Mouse (Mus musculus) liver, postnatal 0 days (tissue): ENCODE results near the gene Filip1l. TPM values are rescaled to one million over a fixed set of nuclear protein-coding genes. Genes with fewer than 3 reads are reported as not detected.

Experiments
- ATAC-seq: fragments of 200-750 bp; cut with Nextera tagmentation; 2 replicates; pipeline ENCODE4 v1.8.0; 2017; ENCODE audit warnings: mild to moderate bottlenecking, moderate library complexity
- DNase-seq: peaks from one replicate; pipeline ENCODE4 v3.0.0-alpha.2; 2016
- H3K27ac ChIP-seq: fragments of 300-500 bp; sonication (generic); 2 replicates; pipeline ENCODE4 v1.5.1; 2014; ENCODE audit warnings: antibody characterized with exemption, moderate library complexity, mild to moderate bottlenecking, low read depth
- H3K27me3 ChIP-seq: fragments of 300-500 bp; sonication (generic); 2 replicates; pipeline ENCODE4 v1.6.1; 2014; ENCODE audit warnings: low read length, control low read depth, mixed read lengths; ENCODE audit not compliant: insufficient read depth
- H3K36me3 ChIP-seq: fragments of 300-500 bp; sonication (generic); replicated peaks from 2 replicates; pipeline ENCODE4 v1.6.1; 2014; ENCODE audit warnings: mild to moderate bottlenecking, control low read depth, low read length, moderate library complexity, mixed read lengths; ENCODE audit not compliant: insufficient read depth
- H3K4me1 ChIP-seq: fragments of 300-500 bp; sonication (generic); 2 replicates; pipeline ENCODE4 v1.6.1; 2014; ENCODE audit warnings: antibody characterized with exemption, mild to moderate bottlenecking, control low read depth; ENCODE audit not compliant: insufficient read depth
- H3K4me2 ChIP-seq: fragments of 300-500 bp; sonication (generic); 2 replicates; pipeline ENCODE4 v1.6.1; 2014; ENCODE audit warnings: low read depth, mild to moderate bottlenecking, low read length, moderate library complexity, mixed read lengths
- H3K4me3 ChIP-seq: fragments of 300-500 bp; sonication (generic); 2 replicates; pipeline ENCODE4 v1.5.1; 2014; ENCODE audit warnings: low read depth, low read length
- H3K9ac ChIP-seq: fragments of 300-500 bp; sonication (generic); replicated peaks from 2 replicates; pipeline ENCODE4 v1.6.1; 2014; ENCODE audit warnings: mild to moderate bottlenecking, moderate library complexity
- H3K9me3 ChIP-seq: fragments of 300-500 bp; sonication (generic); 2 replicates; pipeline ENCODE4 v1.6.1; 2016; ENCODE audit warnings: mild to moderate bottlenecking, control low read depth, low read length, mixed read lengths
- CTCF ChIP-seq: sonication (generic); IDR thresholded peaks from 2 replicates; pipeline ENCODE4 v1.5.1; 2016; ENCODE audit warnings: antibody characterized with exemption, low read depth
- EP300 ChIP-seq: IDR thresholded peaks from 2 replicates; pipeline ENCODE4 v1.6.1; 2016; ENCODE audit warnings: antibody characterized with exemption, low read depth, mild to moderate bottlenecking
- WGBS: fragments of 180-500 bp; shearing (Covaris S2); extraction: QIAGEN DNeasy Blood & Tissue Kit; methylation state at CpG from one replicate; pipeline ENCODE4 v1.1.7; 2014; ENCODE audit not compliant: insufficient replicate concordance; 5-methylcytosine and 5-hydroxymethylcytosine counted together
- polyA plus RNA-seq: library from polyadenylated mRNA; unstranded; fragments of >200 nt; fragmentation: Nextera tagmentation; extraction: Ambion mirVana; gene quantifications from 2 replicates; pipeline ENCODE4 v1.2.1, GENCODE M21; 2015

The Filip1l gene
- polyA plus RNA-seq, 1 experiment from 2014 or later = 6.2 TPM

DNA sequence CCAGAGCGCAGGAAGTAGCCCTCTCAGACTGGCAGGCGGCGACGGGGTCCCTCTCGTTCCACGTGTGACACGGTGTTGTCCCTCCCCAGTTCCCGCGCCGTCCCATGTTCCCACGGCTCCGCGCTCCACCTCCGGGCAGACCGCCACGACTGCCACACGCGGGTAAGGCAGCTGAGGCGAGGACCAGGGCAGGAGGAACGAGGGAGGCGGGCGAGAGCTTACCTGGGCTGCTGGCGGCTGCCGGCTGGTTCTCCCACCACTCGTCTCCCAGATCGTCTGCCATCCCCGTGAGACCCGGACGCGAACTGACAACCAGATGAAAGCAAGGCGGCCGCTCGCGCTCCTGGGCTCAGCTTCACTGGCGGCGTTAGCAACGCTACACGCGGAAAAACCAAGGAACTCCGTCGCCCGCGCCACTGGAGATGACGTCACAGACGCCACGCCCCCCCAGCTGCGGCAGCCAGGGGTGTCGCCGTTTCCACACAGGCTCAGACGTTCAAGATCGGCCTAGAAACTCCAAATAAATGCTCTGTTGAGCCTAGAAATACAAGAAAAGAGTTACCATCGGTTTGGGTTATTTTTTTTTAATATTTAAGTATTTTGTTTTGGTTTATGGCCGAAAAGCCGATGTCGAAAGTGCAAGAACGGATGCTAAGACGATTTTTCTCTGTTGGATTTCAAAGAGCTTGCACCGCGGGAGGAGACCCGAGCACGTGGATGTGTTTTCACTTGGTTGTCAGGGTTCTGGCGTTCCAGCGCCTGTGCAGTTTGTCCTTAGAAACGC is 253.7 kb downstream of the Filip1l start, which contains the start of gene Cmss1:
Cmss1 (minus strand) TSS at position 421 of the 784 bp plus-strand sequence.
- peak within 1 kb of the TSS; percentile 72 for H3K27ac ChIP-seq
- WGBS = under 1% methylated on average over 64 of the region's 64 CpGs
- H3K4me3 ChIP-seq = peak within 1 kb of the TSS; percentile 73
- peak within 1 kb of the TSS; percentile 72 for H3K9ac ChIP-seq
- H3K36me3 ChIP-seq = no peaks in the 10 kb centered on the region
- H3K4me1 ChIP-seq = peaks cover 11% of the 10 kb centered on the region
- TF ChIP-seq EP300 = peak; percentile 40; the same call in 1 of the 2 replicates
- TF ChIP-seq CTCF = 0 out of 2 replicates have a peak, but pooled peaks have one; percentile 6
- DNase-seq (peak; percentile 93), ATAC-seq (peak; percentile 96)
- H3K27me3 ChIP-seq = no peaks in the 10 kb centered on the region
- H3K4me2 ChIP-seq = peak within 1 kb of the TSS; percentile 90
- H3K9me3 ChIP-seq = no peaks in the 10 kb centered on the region

GRCm38 (mm10) chr16:57611768-57612167 is 258.9 kb downstream of the Filip1l start:
- no peak overlapping the region for H3K9ac ChIP-seq
- peak; percentile 21 for DNase-seq
- TF ChIP-seq EP300 (no peak), CTCF (peak; percentile 77)
- no peaks in the 10 kb centered on the region for H3K9me3 ChIP-seq
- H3K4me2 ChIP-seq = no peak overlapping the region
- 0% methylated on average over 1 of the region's 1 CpGs for whole genome bisulfite sequencing
- H3K4me1 ChIP-seq = peaks cover 5% of the 10 kb centered on the region
- H3K4me3 ChIP-seq = no peak overlapping the region
- H3K36me3 ChIP-seq = no peaks in the 10 kb centered on the region
- no peak for ATAC-seq
- H3K27ac ChIP-seq = no peak overlapping the region
- no peaks in the 10 kb centered on the region for H3K27me3 ChIP-seq

Other genes starting within 250 kb of the Filip1l start
- 27.6 and 29.9 TPM in 2 replicates for gene Tomm70a, start 231.4 kb upstream of the Filip1l start, polyA plus RNA-seq
- 69.3 and 74.2 TPM in 2 replicates for gene Nit2, start 185.8 kb upstream of the Filip1l start, polyA plus RNA-seq
- 4.3 and 6.4 TPM in 2 replicates for gene Tbc1d23, start 121.6 kb upstream of the Filip1l start, polyA plus RNA-seq
- not detected in 2 replicates for gene Tmem30c, start 60.2 kb upstream of the Filip1l start, polyA plus RNA-seq